Mouse (Mus musculus): ENCODE results near the gene Spata32. TPM values are rescaled to one million over a fixed set of nuclear protein-coding genes. Genes with fewer than 3 reads are reported as not detected.

Spata32 gene
- 0.99 and 1.4 TPM in 2 replicates for polyA plus RNA-seq (2015; fragmentation: Nextera tagmentation; extraction: Ambion mirVana)

GRCm38 (mm10) chr11:103217790-103218516, at the start of gene Spata32:
TSS of gene Spata32 (minus strand) at chr11:103218432.
- Histone ChIP-seq H3K4me2 (peak within 1 kb of the TSS; percentile 99), H3K9me3 (no peaks in the 10 kb centered on the region), H3K9ac (peak within 1 kb of the TSS; percentile 84), H3K27ac (replicated peaks) (peak within 1 kb of the TSS; percentile 84), H3K4me3 (peak within 1 kb of the TSS; percentile 59), H3K36me3 (peaks cover 6% of the 10 kb centered on the region; the same call in 1 of the 2 replicates), H3K4me1 (replicated peaks) (peaks cover 8% of the 10 kb centered on the region), H3K27me3 (no peaks in the 10 kb centered on the region; the same call in 1 of the 2 replicates)
- under 1% methylated on average over 45 of the region's 45 CpGs for WGBS
- peak; percentile 90 for ATAC-seq (ENCODE audit: low FRiP score, low read depth)

DNA sequence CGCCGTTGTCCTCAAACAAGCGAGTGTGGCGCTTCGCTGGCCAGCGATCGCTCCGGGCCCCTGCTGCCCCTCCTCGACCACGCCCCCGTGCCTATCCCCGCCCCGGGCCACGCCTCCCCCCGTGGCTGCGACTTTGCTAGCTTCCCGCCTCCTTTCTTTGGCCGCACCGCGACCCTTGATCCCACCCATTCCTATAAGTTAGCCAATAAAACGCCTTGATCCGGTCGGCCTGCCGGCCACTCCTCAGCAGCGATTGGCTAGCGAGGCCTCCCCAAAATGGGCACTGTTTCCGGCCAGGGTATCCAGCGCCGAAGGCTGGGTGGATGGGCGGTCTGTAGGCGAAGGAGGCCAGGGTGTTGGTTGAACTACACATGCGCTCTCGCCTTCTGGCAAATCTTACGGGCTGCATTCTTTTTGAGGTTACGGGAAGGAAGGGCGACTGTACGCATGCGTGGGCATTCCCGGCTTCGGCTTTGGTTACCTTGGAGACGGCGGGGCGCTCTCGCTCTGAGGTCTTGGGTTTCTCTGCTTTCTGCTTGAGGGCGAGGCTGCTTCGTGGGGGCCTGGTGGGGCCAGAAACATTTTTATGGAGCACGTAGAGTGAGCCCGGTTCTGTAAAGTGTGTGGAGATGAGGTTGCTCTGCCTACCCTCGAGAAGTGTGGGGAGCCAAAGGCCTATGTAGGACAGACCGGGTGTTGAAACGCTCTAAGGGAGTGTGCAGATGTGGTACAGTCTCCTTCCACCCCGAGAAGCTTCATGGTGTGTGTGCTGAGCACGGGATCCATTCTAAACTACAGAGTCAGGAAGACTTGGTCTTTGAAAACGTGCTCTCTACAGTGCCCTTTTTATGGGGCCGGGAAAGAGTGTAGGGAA, 49.4 kb upstream of the Spata32 start, which contains the start of gene Map3k14:
Gene Map3k14 (minus strand): TSS at position 127 of the 874 bp plus-strand sequence.
- H3K4me3 ChIP-seq, result peak within 1 kb of the TSS; percentile 82
- under 1% methylated on average over 55 of the region's 55 CpGs for WGBS
- H3K36me3 ChIP-seq, result no peaks in the 10 kb centered on the region
- H3K27me3 ChIP-seq, result no peaks in the 10 kb centered on the region
- peaks cover 53% of the 10 kb centered on the region for H3K4me1 ChIP-seq (replicated peaks)
- H3K27ac ChIP-seq (replicated peaks), result peak within 1 kb of the TSS; percentile 80
- peak within 1 kb of the TSS; percentile 90 for H3K4me2 ChIP-seq
- ATAC-seq (ENCODE audit: low FRiP score, low read depth), result peak; percentile 99
- H3K9me3 ChIP-seq, result no peaks in the 10 kb centered on the region
- H3K9ac ChIP-seq, result peak within 1 kb of the TSS; percentile 74

DNA sequence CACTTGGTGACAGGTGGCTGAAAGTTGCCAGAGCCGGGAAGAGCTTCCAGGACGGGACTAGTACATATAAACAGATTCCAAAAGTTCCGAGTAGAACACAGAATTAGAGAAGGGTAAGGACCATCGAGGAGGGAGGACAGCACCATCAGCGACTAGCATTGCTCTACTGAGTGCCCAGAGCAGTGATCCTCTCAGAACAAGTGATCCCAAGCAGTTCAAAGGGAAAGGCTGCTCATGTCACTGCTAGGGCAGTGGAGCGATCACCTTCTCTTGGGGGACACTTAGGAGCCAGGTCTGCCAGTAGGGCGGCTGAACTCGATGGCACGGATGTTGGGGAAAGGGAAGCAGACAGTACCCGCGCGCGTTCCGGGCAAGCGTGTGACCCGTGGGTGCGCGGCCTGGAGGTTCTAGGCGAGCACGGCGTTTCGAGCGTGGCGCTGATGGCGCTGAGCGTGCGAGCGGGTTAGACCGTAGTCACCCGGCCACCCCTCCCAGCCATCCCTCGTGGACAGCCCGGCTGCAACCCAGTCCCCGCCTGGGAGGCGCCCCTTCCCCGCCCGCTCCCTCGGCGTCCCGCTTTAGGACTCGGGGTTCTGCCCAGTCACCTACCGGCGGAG, 48.6 kb upstream of the Spata32 start:
- Histone ChIP-seq H3K4me2 (peak overlapping the region; percentile 90), H3K4me3 (peak overlapping the region; percentile 82), H3K9ac (peak overlapping the region; percentile 74), H3K27me3 (no peaks in the 10 kb centered on the region), H3K9me3 (no peaks in the 10 kb centered on the region), H3K27ac (replicated peaks) (peak overlapping the region; percentile 80), H3K36me3 (no peaks in the 10 kb centered on the region), H3K4me1 (replicated peaks) (peaks cover 61% of the 10 kb centered on the region)
- WGBS, result under 1% methylated on average over 42 of the region's 42 CpGs
- ATAC-seq (ENCODE audit: low FRiP score, low read depth), result no peak; the same call in 1 of the 2 replicates

DNA sequence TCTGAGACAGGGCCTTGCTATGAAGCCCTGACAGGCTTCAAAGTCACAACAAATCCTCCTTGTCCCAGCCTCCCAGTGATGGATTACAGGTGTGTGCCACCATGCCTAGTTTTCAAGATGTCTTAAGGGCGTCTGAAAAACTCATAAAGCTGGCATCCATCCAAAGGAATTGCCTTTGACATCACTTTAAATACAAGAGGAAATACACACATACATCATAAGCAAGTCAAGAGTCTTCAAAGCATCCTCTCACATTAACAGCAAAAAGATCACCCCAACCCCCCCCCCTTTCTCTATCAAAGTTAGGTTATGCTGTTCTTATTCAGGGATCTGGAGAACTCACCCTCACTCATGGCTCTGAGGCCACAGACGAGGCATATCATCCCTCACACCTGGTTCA, 47.6 kb upstream of the Spata32 start:
- ATAC-seq (ENCODE audit: low FRiP score, low read depth), result no peak
- Histone ChIP-seq H3K27ac (replicated peaks) (no peak overlapping the region), H3K9ac (no peak overlapping the region), H3K36me3 (no peaks in the 10 kb centered on the region), H3K4me3 (peak overlapping the region; percentile 82; the same call in 1 of the 2 replicates), H3K4me1 (replicated peaks) (peaks cover 63% of the 10 kb centered on the region), H3K27me3 (no peaks in the 10 kb centered on the region), H3K9me3 (no peaks in the 10 kb centered on the region), H3K4me2 (peak overlapping the region; percentile 90)
- 70% methylated on average over 2 of the region's 2 CpGs for WGBS

GRCm38 (mm10) chr11:103265211-103265610, 47.0 kb upstream of the Spata32 start:
- H3K9ac ChIP-seq, result no peak overlapping the region
- H3K4me2 ChIP-seq, result peak overlapping the region; percentile 90
- H3K9me3 ChIP-seq, result no peaks in the 10 kb centered on the region
- no peaks in the 10 kb centered on the region for H3K27me3 ChIP-seq
- H3K36me3 ChIP-seq, result no peaks in the 10 kb centered on the region
- H3K27ac ChIP-seq (replicated peaks), result no peak overlapping the region
- WGBS, result 48% methylated on average over 7 of the region's 7 CpGs
- no peak overlapping the region for H3K4me3 ChIP-seq
- ATAC-seq (ENCODE audit: low FRiP score, low read depth), result no peak
- peaks cover 63% of the 10 kb centered on the region for H3K4me1 ChIP-seq (replicated peaks)

DNA sequence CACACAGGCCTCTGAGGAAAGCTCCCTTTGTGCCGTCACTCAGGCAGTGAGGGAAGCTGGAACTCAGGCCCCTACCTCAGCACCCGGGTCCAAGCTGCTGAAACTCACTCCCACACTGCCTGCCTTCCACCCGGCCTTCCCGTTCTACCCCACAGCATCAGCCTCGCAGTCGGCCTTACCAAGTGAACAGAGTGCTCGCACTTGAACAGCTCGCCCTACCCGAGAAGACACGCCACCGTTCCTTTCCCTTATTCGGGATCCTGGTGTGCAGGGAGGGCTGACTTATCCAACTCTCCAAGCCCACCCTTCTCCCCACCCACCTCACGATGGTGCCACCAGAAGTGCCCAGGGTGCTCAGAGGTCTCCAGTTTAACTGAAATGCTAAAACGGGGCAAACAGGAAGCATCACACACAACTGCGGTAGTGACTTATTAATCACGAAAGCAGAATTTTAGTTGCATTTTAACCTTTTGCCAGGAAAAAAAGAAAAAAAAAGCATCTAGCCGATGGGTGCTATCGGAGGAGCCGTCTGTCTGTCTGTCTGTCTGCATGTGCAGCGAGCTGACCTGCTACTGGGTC, 46.3 kb upstream of the Spata32 start:
- Histone ChIP-seq H3K9me3 (no peaks in the 10 kb centered on the region), H3K4me1 (replicated peaks) (peaks cover 63% of the 10 kb centered on the region), H3K4me3 (no peak overlapping the region), H3K27me3 (no peaks in the 10 kb centered on the region), H3K27ac (replicated peaks) (no peak overlapping the region; the same call in 1 of the 2 replicates), H3K9ac (no peak overlapping the region), H3K36me3 (no peaks in the 10 kb centered on the region), H3K4me2 (peak overlapping the region; percentile 90; the same call in 1 of the 2 replicates)
- ATAC-seq (ENCODE audit: low FRiP score, low read depth), result no peak
- WGBS, result 70% methylated on average over 20 of the region's 20 CpGs

GRCm38 (mm10) chr11:103263551-103263950, 45.3 kb upstream of the Spata32 start:
- ATAC-seq (ENCODE audit: low FRiP score, low read depth), result no peak
- WGBS, result 22% methylated on average over 10 of the region's 10 CpGs
- peak overlapping the region; percentile 7; the same call in 1 of the 2 replicates for H3K4me2 ChIP-seq
- H3K36me3 ChIP-seq, result no peaks in the 10 kb centered on the region
- H3K27me3 ChIP-seq, result no peaks in the 10 kb centered on the region
- H3K9me3 ChIP-seq, result no peaks in the 10 kb centered on the region
- no peak overlapping the region for H3K4me3 ChIP-seq
- peak overlapping the region; percentile 31; the same call in 1 of the 2 replicates for H3K27ac ChIP-seq (replicated peaks)
- peaks cover 59% of the 10 kb centered on the region for H3K4me1 ChIP-seq (replicated peaks)
- H3K9ac ChIP-seq, result no peak overlapping the region

DNA sequence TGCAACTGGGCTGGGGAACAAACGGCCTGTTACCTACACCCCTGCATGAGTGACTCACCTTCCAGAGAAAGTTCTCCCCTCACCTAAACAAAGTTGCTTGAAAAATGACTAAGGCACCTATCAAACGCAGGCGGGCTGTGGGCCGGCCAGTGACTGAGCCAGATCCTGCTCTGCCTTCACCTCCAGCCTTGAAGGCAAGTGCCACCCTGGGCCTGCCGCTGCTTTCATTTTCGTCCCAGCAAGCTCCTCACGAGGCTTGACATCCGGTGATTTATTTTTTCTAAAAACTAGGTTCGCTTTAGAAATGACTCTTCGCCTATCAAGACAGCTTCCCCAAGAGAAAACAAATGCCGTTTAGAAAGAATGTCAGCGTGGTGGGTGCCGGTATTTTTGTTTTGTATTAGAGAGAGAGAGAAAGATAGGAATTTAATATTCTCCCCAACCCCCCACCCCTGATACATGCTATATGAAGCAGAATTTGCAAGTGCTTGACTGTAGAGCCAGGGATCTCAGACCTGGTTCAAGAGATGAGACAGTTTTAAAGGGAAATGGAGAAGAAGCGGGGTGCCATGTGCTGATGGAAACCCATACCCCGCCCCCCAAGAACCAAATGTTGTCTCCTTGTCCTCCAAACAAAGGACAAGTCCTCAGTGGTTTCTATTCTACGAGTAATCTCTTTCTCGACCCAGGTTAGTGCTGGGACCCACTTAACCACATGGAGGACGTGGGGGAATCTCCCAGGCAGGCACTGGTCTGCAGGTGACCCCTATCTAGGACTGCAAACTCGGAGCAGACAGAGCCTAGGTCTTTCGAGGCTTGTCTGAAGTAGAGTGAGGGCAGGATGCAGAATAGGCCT, 44.4 kb upstream of the Spata32 start:
- WGBS, result 65% methylated on average over 20 of the region's 20 CpGs
- Histone ChIP-seq H3K9me3 (no peaks in the 10 kb centered on the region), H3K36me3 (no peaks in the 10 kb centered on the region), H3K9ac (no peak overlapping the region), H3K4me2 (no peak overlapping the region), H3K4me1 (replicated peaks) (peaks cover 51% of the 10 kb centered on the region), H3K27me3 (no peaks in the 10 kb centered on the region), H3K27ac (replicated peaks) (no peak overlapping the region), H3K4me3 (no peak overlapping the region)
- ATAC-seq (ENCODE audit: low FRiP score, low read depth), result no peak

DNA sequence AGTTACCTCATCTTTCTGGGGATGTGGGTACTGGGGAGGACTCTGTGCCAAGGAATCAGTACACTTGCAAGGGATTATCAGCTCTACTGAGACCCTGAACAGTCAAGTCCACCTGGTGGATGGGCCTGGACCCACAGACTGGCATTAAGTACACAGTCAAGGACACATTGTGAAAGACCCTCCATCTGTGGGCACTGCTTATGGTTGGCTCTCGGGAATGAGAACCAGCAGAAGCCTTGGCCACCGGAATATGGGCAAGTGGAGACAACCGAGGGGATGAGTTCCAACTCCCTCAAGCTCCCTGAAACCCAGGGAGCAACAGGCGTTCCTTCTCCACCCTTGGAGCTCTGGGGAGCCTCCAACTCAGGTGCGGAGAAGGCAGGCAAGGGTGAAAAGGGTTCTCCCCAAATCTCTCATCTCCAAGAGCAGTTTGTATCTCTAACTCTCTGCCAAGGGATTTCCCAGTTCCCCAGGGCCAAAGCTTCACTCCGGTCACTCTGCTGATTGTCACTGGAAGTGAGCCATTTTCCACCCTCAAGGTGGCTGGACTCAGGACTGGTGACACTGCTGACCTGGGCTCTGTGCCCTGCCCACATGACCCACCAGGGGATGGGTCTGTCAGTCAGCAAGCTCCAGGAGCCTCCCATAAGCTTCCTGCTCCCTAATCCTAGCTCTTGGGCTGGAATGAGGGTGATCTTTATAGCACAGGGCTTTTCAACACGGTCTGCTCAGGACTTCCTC, 43.6 kb upstream of the Spata32 start:
- Histone ChIP-seq H3K4me2 (no peak overlapping the region), H3K4me3 (no peak overlapping the region), H3K9me3 (no peaks in the 10 kb centered on the region), H3K36me3 (no peaks in the 10 kb centered on the region), H3K27me3 (no peaks in the 10 kb centered on the region), H3K4me1 (replicated peaks) (peaks cover 50% of the 10 kb centered on the region), H3K9ac (no peak overlapping the region), H3K27ac (replicated peaks) (no peak overlapping the region)
- ATAC-seq (ENCODE audit: low FRiP score, low read depth), result no peak
- WGBS, result 84% methylated on average over 7 of the region's 7 CpGs

GRCm38 (mm10) chr11:103260515-103261192, 42.4 kb upstream of the Spata32 start:
- no peaks in the 10 kb centered on the region for H3K27me3 ChIP-seq
- peaks cover 39% of the 10 kb centered on the region for H3K4me1 ChIP-seq (replicated peaks)
- H3K4me3 ChIP-seq, result no peak overlapping the region
- no peak overlapping the region for H3K4me2 ChIP-seq
- no peaks in the 10 kb centered on the region for H3K9me3 ChIP-seq
- no peaks in the 10 kb centered on the region for H3K36me3 ChIP-seq
- WGBS, result 87% methylated on average over 12 of the region's 12 CpGs
- H3K27ac ChIP-seq (replicated peaks), result no peak overlapping the region
- ATAC-seq (ENCODE audit: low FRiP score, low read depth), result no peak
- no peak overlapping the region for H3K9ac ChIP-seq
